Mouse (Mus musculus) liver, postnatal 0 days (tissue): ENCODE measurements around the gene Gm11146. TPM values are rescaled to one million over a fixed set of nuclear protein-coding genes. Genes with fewer than 3 reads are reported as not detected.

Experiments used
- ATAC-seq: fragments of 200-750 bp; cut with Nextera tagmentation; 2 replicates; pipeline ENCODE4 v1.8.0; 2017; ENCODE audit warnings: mild to moderate bottlenecking, moderate library complexity
- DNase-seq: peaks from one replicate; pipeline ENCODE4 v3.0.0-alpha.2; 2016
- H3K27ac ChIP-seq: fragments of 300-500 bp; sonication (generic); 2 replicates; pipeline ENCODE4 v1.5.1; 2014; ENCODE audit warnings: antibody characterized with exemption, moderate library complexity, mild to moderate bottlenecking, low read depth
- H3K27me3 ChIP-seq: fragments of 300-500 bp; sonication (generic); 2 replicates; pipeline ENCODE4 v1.6.1; 2014; ENCODE audit warnings: low read length, control low read depth, mixed read lengths; ENCODE audit not compliant: insufficient read depth
- H3K36me3 ChIP-seq: fragments of 300-500 bp; sonication (generic); replicated peaks from 2 replicates; pipeline ENCODE4 v1.6.1; 2014; ENCODE audit warnings: mild to moderate bottlenecking, control low read depth, low read length, moderate library complexity, mixed read lengths; ENCODE audit not compliant: insufficient read depth
- H3K4me1 ChIP-seq: fragments of 300-500 bp; sonication (generic); 2 replicates; pipeline ENCODE4 v1.6.1; 2014; ENCODE audit warnings: antibody characterized with exemption, mild to moderate bottlenecking, control low read depth; ENCODE audit not compliant: insufficient read depth
- H3K4me2 ChIP-seq: fragments of 300-500 bp; sonication (generic); 2 replicates; pipeline ENCODE4 v1.6.1; 2014; ENCODE audit warnings: low read depth, mild to moderate bottlenecking, low read length, moderate library complexity, mixed read lengths
- H3K4me3 ChIP-seq: fragments of 300-500 bp; sonication (generic); 2 replicates; pipeline ENCODE4 v1.5.1; 2014; ENCODE audit warnings: low read depth, low read length
- H3K9ac ChIP-seq: fragments of 300-500 bp; sonication (generic); replicated peaks from 2 replicates; pipeline ENCODE4 v1.6.1; 2014; ENCODE audit warnings: mild to moderate bottlenecking, moderate library complexity
- H3K9me3 ChIP-seq: fragments of 300-500 bp; sonication (generic); 2 replicates; pipeline ENCODE4 v1.6.1; 2016; ENCODE audit warnings: mild to moderate bottlenecking, control low read depth, low read length, mixed read lengths
- CTCF ChIP-seq: sonication (generic); IDR thresholded peaks from 2 replicates; pipeline ENCODE4 v1.5.1; 2016; ENCODE audit warnings: antibody characterized with exemption, low read depth
- EP300 ChIP-seq: IDR thresholded peaks from 2 replicates; pipeline ENCODE4 v1.6.1; 2016; ENCODE audit warnings: antibody characterized with exemption, low read depth, mild to moderate bottlenecking
- WGBS: fragments of 180-500 bp; shearing (Covaris S2); extraction: QIAGEN DNeasy Blood & Tissue Kit; methylation state at CpG from one replicate; pipeline ENCODE4 v1.1.7; 2014; ENCODE audit not compliant: insufficient replicate concordance; 5-methylcytosine and 5-hydroxymethylcytosine counted together
- polyA plus RNA-seq: library from polyadenylated mRNA; unstranded; fragments of >200 nt; fragmentation: Nextera tagmentation; extraction: Ambion mirVana; gene quantifications from 2 replicates; pipeline ENCODE4 v1.2.1, GENCODE M21; 2015

Gene Gm11146
- polyA plus RNA-seq: not detected in 2 replicates

DNA sequence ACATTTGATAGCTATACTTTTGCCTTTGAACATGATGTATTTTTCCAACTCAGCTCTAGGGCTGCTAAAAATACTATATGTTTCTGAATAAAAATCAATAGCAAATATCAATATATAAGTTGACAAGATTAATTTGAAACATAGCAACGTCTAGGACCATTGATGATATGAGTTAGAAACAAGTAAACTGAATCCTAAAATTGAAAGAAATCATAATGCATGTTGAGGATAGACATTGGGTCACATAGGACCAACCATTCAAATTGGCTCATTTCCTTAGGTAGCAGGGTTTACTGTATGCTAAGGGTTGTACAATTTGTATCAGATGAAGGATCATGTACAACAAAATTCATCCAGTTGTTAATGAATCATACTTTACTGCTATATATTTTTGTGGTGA, at the start of gene Gm11146:
Gene Gm11146, minus strand, starts transcription at position 101 of the 400 bp plus-strand sequence.
- DNase-seq: no peak
- no peak within 1 kb of the TSS for H3K4me2 ChIP-seq
- no peak within 1 kb of the TSS for H3K9ac ChIP-seq
- no peak for ATAC-seq
- H3K9me3 ChIP-seq: no peaks in the 10 kb centered on the region
- no peaks in the 10 kb centered on the region for H3K27me3 ChIP-seq
- no peak within 1 kb of the TSS for H3K27ac ChIP-seq
- TF ChIP-seq CTCF (no peak), EP300 (no peak)
- no peaks in the 10 kb centered on the region for H3K4me1 ChIP-seq
- no peak within 1 kb of the TSS for H3K4me3 ChIP-seq
- 74% methylated on average over 1 of the region's 1 CpGs for WGBS
- no peaks in the 10 kb centered on the region for H3K36me3 ChIP-seq

DNA sequence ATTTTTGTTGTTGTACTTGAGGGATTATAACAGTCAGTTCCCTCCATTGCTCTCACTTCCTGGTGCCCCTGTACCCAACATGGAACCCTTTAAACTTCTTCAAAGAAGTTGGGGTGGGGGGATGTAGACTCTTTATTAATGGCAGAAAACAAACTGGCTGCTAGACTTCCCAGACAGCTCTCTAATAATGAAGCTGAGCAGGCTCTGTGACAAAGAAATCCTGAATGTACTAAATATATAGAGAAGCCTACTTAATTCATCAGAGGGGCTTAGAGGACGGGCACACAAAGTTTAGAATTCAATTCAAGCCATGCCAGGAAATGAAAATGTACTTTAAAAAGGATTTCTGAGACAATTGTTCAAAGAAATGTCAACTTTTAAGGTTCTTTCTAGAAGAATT, 48.7 kb upstream of the Gm11146 start:
- Histone ChIP-seq H3K4me3 (no peak overlapping the region), H3K36me3 (no peaks in the 10 kb centered on the region), H3K9me3 (no peaks in the 10 kb centered on the region), H3K4me1 (no peaks in the 10 kb centered on the region), H3K4me2 (no peak overlapping the region), H3K9ac (no peak overlapping the region), H3K27ac (no peak overlapping the region), H3K27me3 (no peaks in the 10 kb centered on the region)
- no peak for ATAC-seq
- 59% methylated on average over 1 of the region's 1 CpGs for whole genome bisulfite sequencing
- no peak for DNase-seq
- TF ChIP-seq EP300 (no peak), CTCF (no peak)

DNA sequence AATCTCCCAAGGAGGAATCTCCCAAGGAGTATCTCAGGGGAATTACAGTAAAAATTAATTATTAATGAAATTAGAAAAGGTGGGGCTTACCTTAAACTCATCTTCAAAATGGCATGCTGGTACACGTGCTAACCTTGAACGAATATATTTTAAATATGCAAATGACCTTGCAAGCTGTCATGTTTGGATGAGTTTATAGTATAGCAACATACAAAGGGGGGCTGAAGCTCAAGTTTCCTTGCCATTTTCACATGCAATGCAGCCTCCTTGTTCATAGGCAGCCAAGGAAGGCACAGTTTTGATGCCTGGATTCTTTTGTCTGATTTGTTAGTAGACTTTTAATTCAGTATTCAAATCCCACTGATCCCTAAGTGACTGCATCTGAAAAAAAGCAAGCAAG, 47.1 kb upstream of the Gm11146 start:
- TF ChIP-seq EP300 (no peak), CTCF (no peak)
- 69% methylated on average over 2 of the region's 2 CpGs for WGBS

DNA sequence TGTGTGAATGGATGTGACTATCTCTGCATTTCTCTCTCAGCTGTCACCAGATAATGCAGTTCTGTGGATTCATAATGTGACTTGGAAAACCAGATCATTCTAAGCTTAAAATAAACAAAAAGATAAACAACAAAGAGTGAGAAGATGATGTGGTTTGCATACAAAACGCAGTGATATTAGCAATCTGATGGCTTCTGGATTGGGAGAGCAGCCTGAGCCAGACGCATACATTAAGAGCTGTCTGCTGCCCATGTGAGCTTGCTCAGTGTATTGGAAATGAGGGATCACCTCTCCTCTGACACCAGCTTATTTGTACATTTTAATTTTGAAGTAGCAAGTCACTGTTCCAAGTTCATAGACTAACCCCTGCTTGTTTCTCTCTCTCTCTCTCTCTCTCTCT, 46.3 kb upstream of the Gm11146 start:
- H3K27me3 ChIP-seq: no peaks in the 10 kb centered on the region
- no peak overlapping the region for H3K4me3 ChIP-seq
- no peak overlapping the region for H3K9ac ChIP-seq
- H3K27ac ChIP-seq: no peak overlapping the region
- WGBS: 51% methylated on average over 2 of the region's 2 CpGs
- no peaks in the 10 kb centered on the region for H3K4me1 ChIP-seq
- TF ChIP-seq CTCF (no peak), EP300 (no peak)
- ATAC-seq: no peak
- DNase-seq: no peak
- H3K36me3 ChIP-seq: no peaks in the 10 kb centered on the region
- no peaks in the 10 kb centered on the region for H3K9me3 ChIP-seq
- H3K4me2 ChIP-seq: no peak overlapping the region

More for the DNA sequence above, 47.1 kb upstream of the Gm11146 start:
- Histone ChIP-seq H3K27me3 (no peaks in the 10 kb centered on the region), H3K36me3 (no peaks in the 10 kb centered on the region), H3K4me1 (no peaks in the 10 kb centered on the region), H3K4me3 (no peak overlapping the region), H3K9me3 (no peaks in the 10 kb centered on the region), H3K9ac (no peak overlapping the region), H3K4me2 (no peak overlapping the region), H3K27ac (no peak overlapping the region)
- ATAC-seq: no peak
- DNase-seq: no peak

DNA sequence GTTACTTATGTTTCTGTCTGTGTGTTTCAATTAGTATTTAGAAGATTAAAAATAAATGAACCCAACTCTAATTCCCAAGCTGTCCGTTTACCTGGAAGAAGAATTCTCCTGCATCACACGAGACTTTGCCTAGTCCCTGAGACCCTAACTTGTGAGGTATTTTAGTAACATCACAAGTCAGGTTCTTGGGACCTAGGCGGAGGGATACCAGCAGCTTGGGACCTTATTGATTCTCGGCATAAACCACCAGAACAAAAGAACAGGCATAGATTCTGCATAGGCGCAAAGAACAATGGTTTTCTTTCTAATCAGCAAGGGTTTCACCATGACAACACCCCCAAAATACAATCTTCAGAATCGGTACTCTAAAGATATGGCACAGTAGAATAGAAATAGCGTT, 44.3 kb upstream of the Gm11146 start:
- no peaks in the 10 kb centered on the region for H3K36me3 ChIP-seq
- no peak overlapping the region for H3K27ac ChIP-seq
- H3K9ac ChIP-seq: no peak overlapping the region
- no peak for DNase-seq
- no peak for ATAC-seq
- H3K9me3 ChIP-seq: no peaks in the 10 kb centered on the region
- no peak overlapping the region for H3K4me2 ChIP-seq
- H3K27me3 ChIP-seq: no peaks in the 10 kb centered on the region
- WGBS: 72% methylated on average over 7 of the region's 7 CpGs
- no peak overlapping the region for H3K4me3 ChIP-seq
- TF ChIP-seq CTCF (no peak), EP300 (no peak)
- no peaks in the 10 kb centered on the region for H3K4me1 ChIP-seq

DNA sequence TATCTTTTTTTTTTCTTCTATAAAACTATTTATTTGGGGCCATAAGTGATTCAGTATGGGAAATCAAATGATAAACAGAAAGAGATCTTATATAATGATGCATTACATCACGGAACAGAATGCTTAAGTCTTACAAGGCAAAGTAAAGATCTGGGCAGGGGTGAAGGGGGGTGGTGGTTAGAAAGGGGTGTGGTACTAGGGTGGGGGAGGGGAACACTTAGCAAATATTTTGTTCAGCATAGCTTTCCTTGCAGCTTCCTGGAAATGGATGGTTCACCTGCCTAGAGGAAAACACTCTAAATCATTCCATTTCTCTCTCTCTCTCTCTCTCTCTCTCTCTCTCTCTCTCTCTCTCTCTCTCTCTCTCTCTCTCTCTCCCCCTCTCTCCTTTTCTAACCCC, 43.1 kb upstream of the Gm11146 start:
- no peaks in the 10 kb centered on the region for H3K27me3 ChIP-seq
- no peaks in the 10 kb centered on the region for H3K36me3 ChIP-seq
- ATAC-seq (no peak), DNase-seq (no peak)
- TF ChIP-seq CTCF (no peak), EP300 (no peak)
- no peaks in the 10 kb centered on the region for H3K4me1 ChIP-seq
- 50% methylated on average over 1 of the region's 1 CpGs for WGBS
- no peak overlapping the region for H3K4me3 ChIP-seq
- no peaks in the 10 kb centered on the region for H3K9me3 ChIP-seq
- no peak overlapping the region for H3K9ac ChIP-seq
- H3K27ac ChIP-seq: no peak overlapping the region
- H3K4me2 ChIP-seq: no peak overlapping the region
